Mouse (Mus musculus) myocyte (in vitro differentiated cells): Measurements from ENCODE around the gene Dapk2.

Source experiments
- E2F4 ChIP-seq: IDR thresholded peaks from one replicate; pipeline ENCODE4 v1.6.1; 2011; ENCODE audit warnings: mild to moderate bottlenecking, control low read depth, moderate library complexity; ENCODE audit not compliant: insufficient read depth
- MYOD1 ChIP-seq, 3 experiments: IDR thresholded peaks; one replicate each; pipeline ENCODE4 v1.6.1; 2011; ENCODE audit warnings: control low read depth in 2 of 3, low read depth in 2 of 3, mild to moderate bottlenecking in 2 of 3, moderate library complexity in 1 of 3; ENCODE audit not compliant: insufficient read length in 2 of 3, control insufficient read depth in 1 of 3
- POLR2A ChIP-seq: IDR thresholded peaks from one replicate; pipeline ENCODE4 v1.6.1; 2011; ENCODE audit warnings: low read depth, mild to moderate bottlenecking, control low read depth, moderate library complexity; ENCODE audit not compliant: insufficient read length
- TCF12 ChIP-seq: IDR thresholded peaks from one replicate; pipeline ENCODE4 v1.6.1; 2011; ENCODE audit warnings: mild to moderate bottlenecking, control low read depth; ENCODE audit not compliant: poor library complexity, insufficient read depth, severe bottlenecking
- USF1 ChIP-seq: IDR thresholded peaks from one replicate; pipeline ENCODE4 v1.6.1; 2011; ENCODE audit warnings: low read depth, mild to moderate bottlenecking, control low read depth, moderate library complexity

DNA sequence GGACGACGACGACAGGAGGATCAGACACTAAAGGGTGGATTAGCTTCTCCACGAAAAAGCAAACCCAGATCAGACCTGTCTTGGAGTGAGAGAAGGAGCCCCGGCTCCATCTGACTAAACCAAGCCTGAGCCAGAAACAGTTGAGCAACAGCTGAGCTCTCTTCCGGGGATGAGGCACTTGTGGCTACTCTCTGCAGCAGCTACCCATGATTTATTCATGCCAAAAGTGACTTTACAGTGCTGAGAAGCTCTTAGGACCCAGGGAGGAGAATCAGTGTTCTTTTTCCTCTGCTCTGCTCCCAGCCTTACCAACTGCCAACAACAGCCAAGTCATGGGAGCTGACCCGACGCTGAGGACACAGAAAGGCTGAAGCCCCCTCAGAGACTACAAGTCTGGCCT is 41.1 kb upstream of the Dapk2 start:
- TF ChIP-seq USF1, result no peak
- no peak for TF ChIP-seq POLR2A
- peak; percentile 9 to 66 (median 47) for TF ChIP-seq MYOD1 (IDR thresholded peaks at IDR 0.05; ENCODE audit: control insufficient read depth in 1 of 3, insufficient read length in 2 of 3, low read depth in 2 of 3)
- TF ChIP-seq TCF12, result peak; percentile 44
- no peak for TF ChIP-seq E2F4
